Mouse (Mus musculus): ENCODE data around the gene Gmds. TPM values are rescaled to one million over a fixed set of nuclear protein-coding genes. Genes with fewer than 3 reads are reported as not detected.

Gene Gmds
- total RNA-seq, 2 experiments from 2014 or later, result 2.0 to 13.3 TPM

DNA sequence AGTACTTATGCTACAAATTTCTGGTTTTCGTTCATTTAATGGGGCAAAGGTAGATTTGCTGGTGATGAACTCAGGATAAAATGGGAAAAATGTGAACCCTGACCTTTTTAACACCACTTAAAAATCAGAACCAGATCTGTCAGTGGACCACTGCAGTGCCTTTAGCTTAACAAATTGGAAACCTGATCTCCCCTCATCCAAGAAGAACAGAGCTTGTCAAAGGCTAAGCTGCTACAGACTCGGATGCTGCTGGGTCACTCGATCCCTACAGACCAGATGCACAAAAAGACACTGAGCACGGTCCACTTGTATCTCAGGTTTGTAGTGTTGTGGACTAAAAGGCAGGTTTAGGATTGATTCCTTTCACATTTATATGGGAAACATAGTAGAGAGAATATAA lies 291.6 kb downstream of the Gmds start:
- ATAC-seq (replicated peaks; ENCODE audit: low FRiP score, poor library complexity, severe bottlenecking), result no peak

DNA sequence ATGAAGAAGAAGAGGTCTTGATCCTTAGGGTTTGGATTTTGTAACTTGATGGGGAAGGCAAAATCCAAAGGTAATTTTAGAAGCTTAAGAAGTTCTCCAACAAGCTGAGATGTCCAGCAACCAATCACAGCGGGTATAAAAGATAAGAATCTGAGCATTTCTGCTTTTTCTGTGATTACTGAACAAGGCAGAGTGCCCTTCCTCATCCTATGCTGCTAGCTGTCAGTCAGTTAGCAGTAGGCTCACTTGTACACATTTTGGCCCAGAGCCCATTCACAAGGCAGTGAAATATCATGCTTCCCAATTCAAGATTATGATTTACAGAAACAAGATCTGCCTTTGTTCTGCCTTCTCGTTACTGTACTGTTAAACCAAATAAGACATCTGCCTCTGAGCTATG lies 295.8 kb downstream of the Gmds start:
- ATAC-seq (replicated peaks; ENCODE audit: low FRiP score, poor library complexity, severe bottlenecking), result no peak

DNA sequence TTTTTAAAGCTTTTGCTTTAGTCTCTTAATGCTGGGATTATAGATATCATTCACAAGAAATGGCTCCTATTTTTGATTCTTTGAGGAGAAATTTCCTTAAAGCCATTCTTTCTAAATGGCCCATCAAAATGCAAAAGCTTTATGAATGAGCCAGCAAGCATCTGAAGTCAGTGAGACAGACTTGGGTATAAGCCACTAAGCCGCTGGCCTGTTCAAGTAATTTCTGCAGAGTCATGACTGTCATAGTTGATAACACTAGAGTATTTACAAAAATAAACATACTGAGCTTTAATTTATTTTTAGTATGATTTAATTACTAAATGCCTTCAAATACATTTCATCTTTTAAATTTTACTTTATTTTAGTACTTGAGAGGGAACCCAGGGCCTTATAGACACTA lies 297.7 kb downstream of the Gmds start:
- ATAC-seq (replicated peaks; ENCODE audit: low FRiP score, poor library complexity, severe bottlenecking), result peak; percentile 88

DNA sequence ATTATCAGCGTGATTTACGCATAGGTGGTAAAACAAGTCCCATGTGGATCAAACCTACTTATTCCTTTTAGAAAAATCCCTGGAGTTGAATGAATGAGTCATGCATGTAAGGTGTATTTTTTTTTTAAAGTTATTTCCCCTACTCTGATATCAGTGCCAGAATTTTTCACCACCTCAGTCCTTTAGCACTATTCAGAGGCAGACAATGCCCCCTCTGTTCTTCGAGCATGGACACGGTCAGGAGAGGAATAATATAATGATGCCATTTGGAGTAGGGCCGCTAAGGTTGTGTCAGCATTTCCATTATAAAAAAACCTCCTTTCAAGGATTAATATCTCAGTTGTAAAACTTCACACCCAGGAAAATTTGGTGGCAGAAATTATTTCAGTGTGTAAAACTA lies 301.6 kb downstream of the Gmds start:
- no peak for ATAC-seq (replicated peaks; ENCODE audit: low FRiP score, poor library complexity, severe bottlenecking)

GRCm38 (mm10) chr13:32034799-32035448 lies 303.6 kb downstream of the Gmds start:
- ATAC-seq (replicated peaks; ENCODE audit: low FRiP score, poor library complexity, severe bottlenecking), result no peak

GRCm38 (mm10) chr13:32034139-32034538 lies 304.4 kb downstream of the Gmds start:
- no peak for ATAC-seq (replicated peaks; ENCODE audit: low FRiP score, poor library complexity, severe bottlenecking)

DNA sequence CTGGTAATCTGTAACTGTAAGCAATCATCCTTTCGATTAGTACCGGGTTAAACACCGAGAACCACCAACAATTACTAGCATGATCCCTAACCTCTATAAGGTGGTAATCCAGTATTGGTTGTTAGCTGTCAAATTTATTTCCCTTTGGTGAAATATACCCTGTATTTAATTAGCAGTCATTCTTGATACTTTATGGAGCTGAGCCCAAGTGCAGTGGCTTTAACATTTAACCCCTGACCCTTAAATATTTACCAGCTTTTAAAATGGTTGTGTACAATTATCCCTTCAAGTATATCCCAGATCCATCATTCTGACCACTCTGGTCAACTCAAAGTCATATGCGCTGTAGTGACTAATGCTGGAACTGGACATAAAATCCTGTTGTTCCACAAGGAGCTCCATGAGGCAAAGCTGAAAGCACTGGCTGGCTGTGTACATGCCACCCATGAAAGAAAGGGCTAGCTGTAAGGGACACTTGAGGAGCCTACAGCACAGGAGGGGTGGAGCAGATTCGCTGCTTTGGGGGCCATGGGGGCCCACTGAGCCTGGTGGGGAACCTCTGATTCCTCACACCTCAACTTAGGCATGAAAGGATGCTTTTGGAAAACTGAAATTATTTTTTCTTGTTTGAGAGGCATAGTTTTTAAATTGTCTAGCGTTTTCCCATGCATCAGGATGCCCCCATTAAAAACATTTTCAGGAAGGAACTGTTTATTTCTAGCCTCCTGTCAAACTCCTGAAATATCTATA lies 312.1 kb downstream of the Gmds start:
- no peak for ATAC-seq (replicated peaks; ENCODE audit: low FRiP score, poor library complexity, severe bottlenecking)

DNA sequence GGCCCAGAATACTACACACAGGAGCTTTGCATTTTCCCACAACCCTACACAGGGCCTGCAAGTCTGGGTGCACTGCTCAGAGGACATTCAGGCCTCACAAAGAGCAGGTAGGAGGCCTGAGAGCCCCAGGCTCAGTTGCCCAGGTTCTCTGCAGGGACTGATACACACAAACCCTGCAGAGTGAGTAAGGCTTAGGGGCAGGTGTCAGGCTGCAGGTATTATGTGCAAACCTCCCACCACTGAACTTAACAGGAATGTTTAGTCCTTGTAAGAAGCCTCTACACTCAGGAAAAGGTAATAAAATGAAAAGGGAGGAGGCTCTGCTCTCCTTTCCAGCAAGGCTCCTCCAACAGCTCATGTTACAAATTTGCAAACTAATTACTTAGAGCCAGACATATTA lies 313.7 kb downstream of the Gmds start:
- ATAC-seq (replicated peaks; ENCODE audit: low FRiP score, poor library complexity, severe bottlenecking), result no peak

DNA sequence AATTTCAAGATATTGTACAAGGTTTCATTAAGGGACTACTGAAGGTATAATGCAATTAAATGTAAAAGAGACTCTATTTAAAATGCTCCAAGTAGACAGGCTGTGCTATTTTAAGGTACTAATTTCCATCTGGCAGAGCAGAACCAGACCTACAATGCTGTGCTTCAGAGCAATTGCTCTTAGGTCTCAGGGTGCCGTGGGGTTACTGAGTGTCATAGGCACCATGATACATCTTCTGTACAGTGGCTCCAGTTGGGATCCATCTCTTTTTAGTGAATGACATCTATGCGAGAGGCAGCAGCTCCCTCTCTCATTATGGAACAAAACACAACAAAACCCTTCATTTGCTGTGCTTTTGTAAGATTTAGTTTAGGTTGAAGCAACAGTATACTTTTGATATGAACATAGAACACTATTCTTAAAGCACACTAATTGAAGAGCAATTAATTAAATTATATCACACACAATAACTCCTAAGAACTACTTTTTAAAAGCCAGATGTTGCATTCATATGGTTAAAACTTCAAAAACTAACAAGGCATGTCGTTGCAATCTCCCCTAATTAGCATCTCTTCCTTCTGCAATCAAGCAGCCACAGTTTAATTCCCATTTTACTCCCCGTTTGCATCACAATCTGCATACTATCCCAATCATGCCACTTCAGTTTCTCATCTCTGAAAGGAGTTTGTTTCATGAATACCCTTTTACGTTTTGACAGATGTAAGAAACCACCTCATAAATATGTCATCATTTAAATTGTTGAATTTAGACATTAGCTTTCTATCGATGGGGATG lies 317.9 kb downstream of the Gmds start:
- no peak for ATAC-seq (replicated peaks; ENCODE audit: low FRiP score, poor library complexity, severe bottlenecking)

- ATAC-seq (replicated peaks; ENCODE audit: low FRiP score, poor library complexity, severe bottlenecking), result no peak
These were observed 319.3 kb downstream of the Gmds start for GRCm38 (mm10) chr13:32019256-32019620.

GRCm38 (mm10) chr13:32018518-32019255 lies 319.9 kb downstream of the Gmds start:
- no peak; the same call in 1 of the 2 replicates for ATAC-seq (replicated peaks; ENCODE audit: low FRiP score, poor library complexity, severe bottlenecking)

GRCm38 (mm10) chr13:32008802-32009201 lies 329.7 kb downstream of the Gmds start:
- no peak for ATAC-seq (replicated peaks; ENCODE audit: low FRiP score, poor library complexity, severe bottlenecking)

- ATAC-seq (replicated peaks; ENCODE audit: low FRiP score, poor library complexity, severe bottlenecking), result no peak
These were observed 330.4 kb downstream of the Gmds start for GRCm38 (mm10) chr13:32008116-32008641.

- no peak for ATAC-seq (replicated peaks; ENCODE audit: low FRiP score, poor library complexity, severe bottlenecking)
These were observed 345.1 kb downstream of the Gmds start for GRCm38 (mm10) chr13:31993391-31993790.

DNA sequence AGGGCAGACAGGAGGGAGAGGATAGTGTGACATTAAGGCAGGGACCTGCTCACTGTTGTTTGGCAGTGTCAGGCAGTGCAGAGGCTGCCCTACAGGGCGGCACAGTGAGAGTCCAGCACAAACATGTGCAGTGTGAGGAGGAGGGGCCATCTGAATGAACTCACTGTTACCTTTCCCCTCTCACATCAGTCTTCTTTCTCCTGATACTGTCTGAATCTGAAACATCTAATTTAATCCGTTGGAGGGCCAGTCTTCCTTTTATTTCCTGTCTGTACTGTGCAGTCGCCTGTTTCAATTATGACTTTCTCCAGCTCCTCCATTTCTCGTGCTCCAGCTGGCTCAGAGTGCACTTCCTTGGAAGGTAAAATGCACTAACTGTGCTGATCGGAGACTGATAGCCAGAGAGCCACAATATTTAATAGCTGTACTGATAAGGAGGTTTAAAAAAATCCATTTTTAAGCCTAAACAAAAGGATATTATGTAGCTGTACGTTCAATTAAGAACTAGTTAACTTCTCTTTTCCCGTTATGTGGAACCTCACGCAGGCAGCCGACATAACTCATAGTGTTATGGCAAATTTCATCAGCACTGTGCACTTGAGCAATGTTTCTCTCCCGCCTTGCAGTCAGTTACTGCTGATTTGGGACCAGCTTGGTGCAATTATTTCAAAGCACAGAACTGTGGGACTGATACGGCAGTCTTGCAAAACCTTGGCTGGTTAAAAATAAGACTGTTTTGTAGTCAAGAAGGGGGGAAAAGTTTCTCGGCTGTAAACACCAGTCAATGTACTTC lies 345.9 kb downstream of the Gmds start:
- ATAC-seq (replicated peaks; ENCODE audit: low FRiP score, poor library complexity, severe bottlenecking), result no peak

DNA sequence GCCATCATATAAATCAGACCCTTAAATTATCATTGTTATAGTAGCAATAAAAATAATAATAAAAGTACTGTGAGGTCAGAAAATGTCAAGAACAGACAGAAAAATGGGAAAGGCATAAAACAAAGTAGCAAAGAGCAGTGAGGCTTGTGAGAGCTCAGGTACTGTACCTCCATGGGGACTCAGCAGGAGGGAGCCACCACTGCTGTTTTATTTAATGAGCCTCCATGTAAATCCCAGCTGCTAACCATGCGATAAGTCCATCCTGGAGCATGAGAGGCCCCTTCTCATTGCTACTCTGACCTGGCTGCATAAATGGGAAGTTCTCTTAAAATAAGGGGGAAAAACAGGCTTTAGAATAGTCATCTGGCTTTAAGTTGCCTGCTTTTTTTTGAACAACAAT lies 357.3 kb downstream of the Gmds start:
- ATAC-seq (replicated peaks; ENCODE audit: low FRiP score, poor library complexity, severe bottlenecking), result no peak

DNA sequence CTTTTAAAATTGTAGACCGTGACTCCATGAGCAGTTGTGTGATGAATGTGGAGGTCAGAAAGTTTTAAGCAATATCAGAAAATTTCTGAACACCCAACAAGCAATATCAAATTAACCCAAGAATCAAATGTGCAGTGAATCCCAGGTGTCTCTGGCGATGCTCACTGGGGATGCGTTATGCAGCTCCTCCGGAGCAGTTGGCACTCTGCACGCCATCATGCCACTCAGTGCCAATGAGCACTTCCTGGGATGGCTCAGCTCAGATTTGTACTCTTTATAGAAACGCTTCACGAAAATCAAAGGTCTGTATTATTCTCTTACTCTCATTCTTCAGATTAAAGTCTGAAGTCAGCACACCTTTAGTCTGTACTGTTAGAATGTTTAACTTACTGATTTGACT lies 360.4 kb downstream of the Gmds start:
- no peak for ATAC-seq (replicated peaks; ENCODE audit: low FRiP score, poor library complexity, severe bottlenecking)

DNA sequence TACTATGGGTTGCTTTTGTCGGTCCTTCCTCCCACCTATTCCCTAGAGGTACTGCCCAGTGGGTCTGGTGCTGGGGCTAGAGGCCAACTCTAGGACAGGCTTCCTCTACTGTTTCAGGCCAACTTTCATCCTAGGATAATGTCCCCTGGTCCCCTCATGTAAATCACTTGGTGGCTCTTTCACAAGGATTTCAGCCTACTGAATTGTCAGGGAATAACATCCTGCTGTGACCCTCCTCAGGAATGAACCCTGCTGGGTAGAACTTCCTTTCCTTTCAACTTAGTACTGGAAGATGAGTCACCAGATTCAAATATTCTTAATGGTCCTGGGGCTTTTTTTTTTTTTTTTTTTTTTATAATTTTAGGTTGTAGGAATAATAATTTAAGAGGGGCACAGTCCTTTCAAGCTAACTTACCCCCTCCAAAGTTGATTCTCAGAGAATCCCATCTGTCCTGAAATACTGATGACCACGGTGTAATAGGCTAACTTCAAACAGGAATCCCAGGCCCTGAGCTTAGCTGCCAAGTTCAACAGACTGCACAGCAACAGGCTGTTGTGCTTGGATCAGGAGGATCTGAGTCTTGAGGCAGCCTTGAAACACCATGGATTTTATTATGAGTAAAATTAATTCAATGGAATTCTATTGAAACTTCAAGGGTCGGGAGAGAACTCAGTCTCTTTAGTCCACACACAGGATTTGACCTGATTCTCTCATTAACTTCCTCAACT lies 363.6 kb downstream of the Gmds start:
- no peak for ATAC-seq (replicated peaks; ENCODE audit: low FRiP score, poor library complexity, severe bottlenecking)

Measured in erythroblast, adult 5-6 weeks (primary cell).